Mouse (Mus musculus) kidney, postnatal 14 days (tissue): ENCODE results near the gene Lpar5.

Experiments
- DNase-seq: peaks from one replicate; pipeline ENCODE4 v3.0.0; 2022; ENCODE audit warnings: mixed read lengths

Lpar5 gene

GRCm38 (mm10) chr6:125129710-125130402 is 62.1 kb downstream of the Lpar5 start:
- no peak for DNase-seq

- DNase-seq, result peak; percentile 93
Measured at GRCm38 (mm10) chr6:125131302-125132156, 63.8 kb downstream of the Lpar5 start, which contains the start of gene Nop2. Gene Nop2, plus strand, starts transcription at chr6:125131909.
